Mouse (Mus musculus) layer of hippocampus, adult 18-20 months (tissue): ENCODE data around the gene Dcbld1. TPM values are rescaled to one million over a fixed set of nuclear protein-coding genes. Genes with fewer than 3 reads are reported as not detected.
"Not testable (repeated sequence)": the region's sequence is repeated elsewhere in the genome, so short reads cannot be mapped to it uniquely, and the experiment has no call there.

Experiments
- DNase-seq, 2 experiments: peaks; one replicate each; pipeline ENCODE4 v3.0.0; 2022; ENCODE audit warnings: low spot score in 2 of 2
- total RNA-seq, 2 experiments: library from RNA; stranded (reverse); gene quantifications; 2 replicates each; pipeline ENCODE4 v1.2.3; 2021

Dcbld1 gene
- total RNA-seq, 2 experiments from 2014 or later = 5.7 to 6.4 TPM

- not testable (repeated sequence) for DNase-seq
Observed at GRCm38 (mm10) chr10:52298568-52298967, 65.1 kb downstream of the Dcbld1 start.

GRCm38 (mm10) chr10:52301766-52302165, 68.3 kb downstream of the Dcbld1 start:
- no peak for DNase-seq

- no peak for DNase-seq
Observed at GRCm38 (mm10) chr10:52302271-52302670, 68.9 kb downstream of the Dcbld1 start.

- no peak for DNase-seq
Observed at GRCm38 (mm10) chr10:52304574-52304973, 71.2 kb downstream of the Dcbld1 start.

GRCm38 (mm10) chr10:52309196-52309595, 75.8 kb downstream of the Dcbld1 start:
- DNase-seq = no peak

- no peak for DNase-seq
Observed at GRCm38 (mm10) chr10:52319506-52320286, 86.3 kb downstream of the Dcbld1 start.

- DNase-seq = peak in 1 of 2 experiments; percentile 31
Observed at GRCm38 (mm10) chr10:52321918-52322317, 88.5 kb downstream of the Dcbld1 start.

GRCm38 (mm10) chr10:52331007-52331406, 97.6 kb downstream of the Dcbld1 start:
- peak; percentile 8 to 70 for DNase-seq

GRCm38 (mm10) chr10:52343324-52343723, 109.9 kb downstream of the Dcbld1 start:
- DNase-seq = not testable (repeated sequence)

- DNase-seq = no peak
Observed at GRCm38 (mm10) chr10:52353184-52353583, 119.8 kb downstream of the Dcbld1 start.

GRCm38 (mm10) chr10:52358467-52358866, 125.0 kb downstream of the Dcbld1 start, which contains the start of gene Gm26741:
Gene Gm26741, plus strand, starts transcription at chr10:52358767.
- no peak for DNase-seq

GRCm38 (mm10) chr10:52360241-52360735, 126.9 kb downstream of the Dcbld1 start:
- DNase-seq = no peak

GRCm38 (mm10) chr10:52360862-52361609, 127.6 kb downstream of the Dcbld1 start:
- DNase-seq = no peak

- no peak for DNase-seq
Observed at GRCm38 (mm10) chr10:52368376-52368775, 135.0 kb downstream of the Dcbld1 start.

Other genes with a start within 250 kb of the Dcbld1 start
- gene Vgll2, start 211.1 kb upstream of the Dcbld1 start, total RNA-seq = under 1 TPM in 1 of 2 experiments, not detected in 1; 0.37 TPM
- not detected for gene Ros1, start 38.4 kb upstream of the Dcbld1 start, total RNA-seq
- gene Gm26741, start 125.1 kb downstream of the Dcbld1 start, total RNA-seq = not detected
- gene Gopc, start 148.5 kb downstream of the Dcbld1 start, total RNA-seq = 10 to 100 TPM; 35.4 to 36.5 TPM
- gene Nepn, start 155.4 kb downstream of the Dcbld1 start, total RNA-seq = not detected
- gene Nus1, start 183.9 kb downstream of the Dcbld1 start, total RNA-seq = 10 to 100 TPM; 59.8 to 63.4 TPM